Mouse (Mus musculus) CD4-positive, CD25-positive, alpha-beta regulatory T cell, adult 2 months (primary cell): Measurements from ENCODE around the gene Dnaaf5.

ENCODE experiments used
- DNase-seq: peaks from one replicate; pipeline ENCODE4 v3.0.0-alpha.2; 2012; ENCODE audit warnings: low read depth, low spot score

Gene Dnaaf5

DNA sequence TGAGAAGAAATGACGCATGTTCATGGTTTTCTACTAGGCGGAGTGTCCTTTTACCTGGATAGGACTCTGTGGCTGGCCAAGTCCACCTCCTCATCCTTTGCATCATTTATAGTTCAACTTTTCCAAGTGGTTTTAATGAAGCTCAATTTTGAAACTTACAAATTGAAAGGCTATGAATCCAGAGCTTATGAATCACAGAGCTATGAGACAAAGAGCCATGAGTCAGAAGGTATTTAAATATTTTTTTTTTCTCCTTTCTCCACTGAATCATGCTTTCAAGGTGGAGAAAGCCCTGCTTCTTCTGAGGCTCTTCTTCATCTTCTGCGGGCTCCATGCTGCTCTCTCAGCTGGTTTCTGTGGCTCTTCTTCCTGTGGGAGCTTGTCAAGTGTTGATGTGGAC lies 79.7 kb downstream of the Dnaaf5 start:
- no peak for DNase-seq

DNA sequence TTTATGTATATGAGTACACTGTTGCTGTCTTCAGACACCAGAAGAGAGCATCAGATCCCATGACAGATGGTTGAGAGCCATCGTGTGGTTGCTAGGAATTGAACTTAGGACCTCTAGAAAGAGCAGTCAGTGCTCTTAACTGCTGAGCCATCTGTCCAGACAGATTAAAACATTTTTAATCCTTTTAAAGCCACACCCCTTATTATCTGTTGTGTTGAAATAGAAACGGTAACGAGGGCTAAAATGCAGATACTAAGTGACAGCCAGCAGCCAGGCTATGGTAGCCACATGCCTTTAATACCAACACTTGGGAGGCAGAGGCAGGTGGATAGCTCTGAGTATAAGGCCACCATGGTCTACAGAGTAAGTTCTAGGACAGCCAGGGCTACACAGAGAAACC lies 82.1 kb downstream of the Dnaaf5 start:
- DNase-seq, result no peak

DNA sequence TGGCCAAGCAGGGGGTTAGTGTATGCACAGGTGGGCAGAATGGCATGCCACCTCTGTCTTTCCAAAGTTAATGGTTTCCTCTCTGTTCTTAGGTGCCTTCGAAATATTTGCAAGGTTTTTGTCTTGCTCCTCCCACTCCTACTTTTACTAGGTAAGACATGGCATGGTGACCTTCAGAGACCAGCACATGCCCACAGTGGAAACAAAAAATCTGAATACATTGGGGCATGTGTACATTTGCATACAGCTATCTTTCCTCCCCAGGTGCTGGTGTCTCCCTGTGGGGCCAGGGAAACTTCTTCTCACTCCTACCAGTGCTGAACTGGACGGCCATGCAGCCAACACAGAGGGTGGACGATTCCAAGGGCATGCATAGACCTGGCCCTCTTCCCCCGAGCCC lies 84.4 kb downstream of the Dnaaf5 start:
- DNase-seq, result no peak
